Mouse (Mus musculus) embryonic facial prominence, embryonic 14.5 days (tissue): ENCODE measurements around the gene Cdca7l. TPM values are rescaled to one million over a fixed set of nuclear protein-coding genes. Genes with fewer than 3 reads are reported as not detected.
A peak's percentile ranks its signal among the peaks of the same experiment; 100 is the strongest.

Experiments
- ATAC-seq: fragments of 200-750 bp; cut with Nextera tagmentation; 2 replicates; pipeline ENCODE4 v1.8.0; 2017; ENCODE audit warnings: low read depth, moderate number of reproducible peaks, moderate TSS enrichment
- DNase-seq: peaks from one replicate; pipeline ENCODE4 v3.0.0-alpha.2; 2015; ENCODE audit warnings: low spot score
- H3K27ac ChIP-seq: fragments of 300-500 bp; sonication (generic); replicated peaks from 2 replicates; pipeline ENCODE4 v1.5.1; 2014; ENCODE audit warnings: low read depth, mild to moderate bottlenecking, low read length, moderate library complexity
- H3K27me3 ChIP-seq: fragments of 300-500 bp; sonication (generic); replicated peaks from 2 replicates; pipeline ENCODE4 v1.6.1; 2014; ENCODE audit warnings: low read length; ENCODE audit not compliant: control insufficient read depth, insufficient read depth
- H3K36me3 ChIP-seq: fragments of 300-500 bp; sonication (generic); 2 replicates; pipeline ENCODE4 v1.6.1; 2014; ENCODE audit warnings: low read length, mixed read lengths; ENCODE audit not compliant: control insufficient read depth, insufficient read depth
- H3K4me1 ChIP-seq: fragments of 300-500 bp; sonication (generic); 2 replicates; pipeline ENCODE4 v1.6.1; 2014; ENCODE audit warnings: antibody characterized with exemption, low read length; ENCODE audit not compliant: control insufficient read depth, insufficient read depth
- H3K4me2 ChIP-seq: fragments of 300-500 bp; sonication (generic); 2 replicates; pipeline ENCODE4 v1.6.1; 2014; ENCODE audit warnings: low read depth, mild to moderate bottlenecking, low read length, moderate library complexity, mixed read lengths
- H3K4me3 ChIP-seq: fragments of 300-500 bp; sonication (generic); 2 replicates; pipeline ENCODE4 v1.5.1; 2014; ENCODE audit warnings: low read depth, mild to moderate bottlenecking, low read length
- H3K9ac ChIP-seq: fragments of 300-500 bp; sonication (generic); 2 replicates; pipeline ENCODE4 v1.6.1; 2014; ENCODE audit warnings: low read depth, mild to moderate bottlenecking, low read length, moderate library complexity, mixed read lengths
- H3K9me3 ChIP-seq: fragments of 300-500 bp; sonication (generic); 2 replicates; pipeline ENCODE4 v1.6.1; 2016; ENCODE audit warnings: low read length; ENCODE audit not compliant: control insufficient read depth
- WGBS: fragments of 180-500 bp; shearing (Covaris S2); extraction: QIAGEN DNeasy Blood & Tissue Kit; methylation state at CpG from one replicate; pipeline ENCODE4 v1.1.7; 2014; 5-methylcytosine and 5-hydroxymethylcytosine counted together
- polyA plus RNA-seq: library from polyadenylated mRNA; unstranded; fragments of >200 nt; fragmentation: Nextera tagmentation; extraction: Ambion mirVana; gene quantifications from 2 replicates; pipeline ENCODE4 v1.2.1, GENCODE M21; 2014

The Cdca7l gene
- polyA plus RNA-seq, 1 experiment from 2014 or later, result 27.8 TPM

- no peaks in the 10 kb centered on the region for H3K36me3 ChIP-seq
- 81% methylated on average over 7 of the region's 7 CpGs for WGBS
- no peak for ATAC-seq
- no peak overlapping the region for H3K27ac ChIP-seq
- no peak overlapping the region for H3K9ac ChIP-seq
- no peaks in the 10 kb centered on the region for H3K9me3 ChIP-seq
- peaks cover 9% of the 10 kb centered on the region; the same call in 1 of the 2 replicates for H3K4me1 ChIP-seq
- DNase-seq, result no peak
- H3K27me3 ChIP-seq, result no peaks in the 10 kb centered on the region
- H3K4me3 ChIP-seq, result no peak overlapping the region
- H3K4me2 ChIP-seq, result no peak overlapping the region
Measured at GRCm38 (mm10) chr12:117860840-117861239, 56.8 kb downstream of the Cdca7l start.

- Histone ChIP-seq H3K9ac (no peak overlapping the region), H3K4me2 (no peak overlapping the region), H3K9me3 (no peaks in the 10 kb centered on the region), H3K27ac (no peak overlapping the region), H3K4me3 (no peak overlapping the region), H3K4me1 (peaks cover 9% of the 10 kb centered on the region; the same call in 1 of the 2 replicates), H3K36me3 (0 out of 2 replicates have a peak, but pooled peaks cover under 1% of the 10 kb centered on the region), H3K27me3 (no peaks in the 10 kb centered on the region)
- ATAC-seq, result no peak
- 71% methylated on average over 3 of the region's 3 CpGs for WGBS
- no peak for DNase-seq
Measured at GRCm38 (mm10) chr12:117861249-117861648, 57.2 kb downstream of the Cdca7l start.

DNA sequence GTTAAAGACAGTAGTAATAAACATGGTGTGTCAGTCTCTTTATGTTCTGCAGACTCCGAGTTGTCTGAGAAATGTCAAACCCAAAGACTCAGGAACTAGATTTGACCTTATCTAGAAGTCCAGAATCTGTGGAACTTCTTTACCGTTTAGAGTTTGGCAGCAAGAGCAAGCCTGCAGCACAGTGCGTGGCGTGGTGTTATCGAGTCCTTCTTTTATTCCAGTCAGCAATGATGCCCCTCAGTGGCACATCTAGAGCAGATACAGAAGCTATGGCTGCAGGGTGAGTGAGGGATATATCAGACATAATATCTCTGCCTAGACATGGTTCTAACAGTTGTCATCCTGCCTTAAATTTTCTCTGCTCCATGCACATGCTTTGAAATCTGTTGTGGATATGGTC, 58.6 kb downstream of the Cdca7l start:
- H3K4me1 ChIP-seq, result peaks cover 9% of the 10 kb centered on the region; the same call in 1 of the 2 replicates
- no peak for DNase-seq
- no peak overlapping the region for H3K9ac ChIP-seq
- H3K4me2 ChIP-seq, result no peak overlapping the region
- H3K36me3 ChIP-seq, result peaks cover 6% of the 10 kb centered on the region; the same call in 1 of the 2 replicates
- 81% methylated on average over 5 of the region's 5 CpGs for WGBS
- no peak for ATAC-seq
- no peaks in the 10 kb centered on the region for H3K27me3 ChIP-seq
- no peaks in the 10 kb centered on the region for H3K9me3 ChIP-seq
- no peak overlapping the region for H3K27ac ChIP-seq
- H3K4me3 ChIP-seq, result no peak overlapping the region

GRCm38 (mm10) chr12:117867708-117868564, 63.8 kb downstream of the Cdca7l start:
- Histone ChIP-seq H3K36me3 (peaks cover 34% of the 10 kb centered on the region), H3K27ac (no peak overlapping the region; the same call in none of the 2 replicates), H3K4me3 (no peak overlapping the region), H3K4me1 (peaks cover 7% of the 10 kb centered on the region; the same call in 1 of the 2 replicates), H3K4me2 (no peak overlapping the region), H3K9me3 (no peaks in the 10 kb centered on the region; the same call in 1 of the 2 replicates), H3K9ac (no peak overlapping the region), H3K27me3 (no peaks in the 10 kb centered on the region)
- WGBS, result 75% methylated on average over 4 of the region's 4 CpGs
- ATAC-seq, result no peak
- DNase-seq, result peak; percentile 27

DNA sequence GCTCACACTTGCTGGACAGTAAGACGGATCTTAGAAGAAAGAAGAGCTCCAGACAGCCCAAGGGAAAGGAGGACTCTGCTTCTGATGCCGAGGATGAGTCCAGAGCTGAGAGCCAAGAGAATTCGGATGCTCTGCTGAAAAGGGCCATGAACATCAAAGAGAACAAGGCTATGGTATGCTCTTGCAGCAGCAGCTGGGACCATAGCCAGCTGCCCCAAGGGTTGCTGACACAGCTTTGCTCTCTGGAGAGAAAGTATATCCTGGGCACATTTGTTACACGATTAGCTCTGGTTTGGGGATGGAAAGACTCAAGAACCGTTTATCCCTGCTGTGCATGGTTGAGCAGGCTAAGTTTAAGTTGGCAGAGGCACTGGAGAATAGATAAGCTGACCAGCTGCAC, 68.2 kb downstream of the Cdca7l start:
- Histone ChIP-seq H3K4me2 (no peak overlapping the region), H3K9me3 (no peaks in the 10 kb centered on the region; the same call in 1 of the 2 replicates), H3K36me3 (peaks cover 67% of the 10 kb centered on the region), H3K4me3 (no peak overlapping the region), H3K4me1 (no peaks in the 10 kb centered on the region), H3K27ac (no peak overlapping the region), H3K27me3 (no peaks in the 10 kb centered on the region), H3K9ac (no peak overlapping the region)
- ATAC-seq (no peak), DNase-seq (peak; percentile 48)
- 62% methylated on average over 5 of the region's 5 CpGs for WGBS

GRCm38 (mm10) chr12:117878341-117878740, 74.3 kb downstream of the Cdca7l start:
- Histone ChIP-seq H3K4me1 (no peaks in the 10 kb centered on the region), H3K4me3 (no peak overlapping the region), H3K36me3 (peaks cover 53% of the 10 kb centered on the region), H3K9ac (no peak overlapping the region), H3K4me2 (no peak overlapping the region), H3K27ac (no peak overlapping the region), H3K27me3 (no peaks in the 10 kb centered on the region), H3K9me3 (no peaks in the 10 kb centered on the region)
- ATAC-seq (no peak), DNase-seq (no peak)
- WGBS, result 93% methylated on average over 13 of the region's 13 CpGs

GRCm38 (mm10) chr12:117884627-117885026, 80.5 kb downstream of the Cdca7l start:
- Histone ChIP-seq H3K9me3 (no peaks in the 10 kb centered on the region), H3K4me3 (no peak overlapping the region), H3K27me3 (no peaks in the 10 kb centered on the region), H3K4me2 (no peak overlapping the region), H3K9ac (no peak overlapping the region), H3K27ac (no peak overlapping the region), H3K4me1 (no peaks in the 10 kb centered on the region), H3K36me3 (0 out of 2 replicates have a peak, but pooled peaks cover 4% of the 10 kb centered on the region)
- ATAC-seq (no peak), DNase-seq (no peak)
- 92% methylated on average over 2 of the region's 2 CpGs for WGBS

- H3K9ac ChIP-seq, result no peak overlapping the region
- no peaks in the 10 kb centered on the region for H3K9me3 ChIP-seq
- H3K36me3 ChIP-seq, result no peaks in the 10 kb centered on the region
- H3K4me2 ChIP-seq, result no peak overlapping the region
- DNase-seq (no peak), ATAC-seq (no peak)
- H3K4me1 ChIP-seq, result no peaks in the 10 kb centered on the region
- no peak overlapping the region for H3K4me3 ChIP-seq
- H3K27me3 ChIP-seq, result no peaks in the 10 kb centered on the region
- 68% methylated on average over 3 of the region's 3 CpGs for WGBS
- no peak overlapping the region for H3K27ac ChIP-seq
Measured at GRCm38 (mm10) chr12:117887422-117887821, 83.3 kb downstream of the Cdca7l start.
